Mouse (Mus musculus): ENCODE measurements around the gene Scoc.

DNA sequence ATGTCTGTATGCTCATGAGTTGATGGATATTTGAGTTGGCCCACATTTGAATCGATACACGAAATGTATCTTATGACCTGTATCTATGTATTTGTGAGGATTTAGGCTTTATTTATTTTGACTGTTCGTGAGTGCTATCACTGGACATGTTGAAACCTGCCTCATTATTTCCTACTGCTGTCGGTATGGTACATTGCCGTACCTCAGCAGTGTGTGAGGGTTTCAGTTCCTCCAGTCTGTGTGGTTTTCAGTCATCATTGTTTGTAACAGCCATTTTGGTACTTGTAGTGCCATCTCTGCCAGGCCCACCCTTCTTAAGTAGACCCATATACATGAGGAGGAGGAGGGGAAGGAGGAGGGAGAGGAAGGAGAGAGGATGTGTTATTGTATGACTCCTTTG is 63.9 kb downstream of the Scoc start:
- TF ChIP-seq CTCF (IDR thresholded peaks at IDR 0.05; ENCODE audit: insufficient read depth, low read length): no peak
- no peak for TF ChIP-seq POLR2A (IDR thresholded peaks at IDR 0.05; ENCODE audit: borderline replicate concordance, extremely low read depth, low read depth, low read length)

Data from lung, adult 2 months (tissue).